Mouse (Mus musculus): ENCODE data around the gene Olfr889.
"Not testable (repeated sequence)": the region's sequence is repeated elsewhere in the genome, so short reads cannot be mapped to it uniquely, and the experiment has no call there.

The Olfr889 gene

GRCm38 (mm10) chr9:38114898-38115297 is at the start of gene Olfr889:
Gene Olfr889, plus strand, starts transcription at chr9:38115198.
- no peak for DNase-seq (ENCODE audit: low spot score in 2 of 2)

- DNase-seq (ENCODE audit: low spot score in 2 of 2) = no peak
Measured at GRCm38 (mm10) chr9:38083772-38084171, 31.2 kb upstream of the Olfr889 start, which contains the start of gene Olfr887. Gene Olfr887, plus strand, starts transcription at chr9:38084072.

GRCm38 (mm10) chr9:38107828-38108227 is 7.2 kb upstream of the Olfr889 start, which contains the start of gene Olfr888:
Gene Olfr888, plus strand, starts transcription at chr9:38108128.
- no peak for DNase-seq (ENCODE audit: low spot score in 2 of 2)

GRCm38 (mm10) chr9:38142217-38142616 is 27.2 kb downstream of the Olfr889 start, which contains the start of gene Olfr890:
Gene Olfr890, plus strand, starts transcription at chr9:38142517.
- DNase-seq (ENCODE audit: low spot score in 2 of 2) = no peak

GRCm38 (mm10) chr9:38168341-38168740 is 53.3 kb downstream of the Olfr889 start:
- DNase-seq (ENCODE audit: low spot score in 2 of 2) = not testable (repeated sequence)
